Mouse (Mus musculus): ENCODE measurements at regions not wholly inside any gene's neighbourhood (a gene's known extent, or its start where the extent isn't known, plus 50 kb on each side); places are given as distances from the start of the nearest gene placed in this dataset.

DNA sequence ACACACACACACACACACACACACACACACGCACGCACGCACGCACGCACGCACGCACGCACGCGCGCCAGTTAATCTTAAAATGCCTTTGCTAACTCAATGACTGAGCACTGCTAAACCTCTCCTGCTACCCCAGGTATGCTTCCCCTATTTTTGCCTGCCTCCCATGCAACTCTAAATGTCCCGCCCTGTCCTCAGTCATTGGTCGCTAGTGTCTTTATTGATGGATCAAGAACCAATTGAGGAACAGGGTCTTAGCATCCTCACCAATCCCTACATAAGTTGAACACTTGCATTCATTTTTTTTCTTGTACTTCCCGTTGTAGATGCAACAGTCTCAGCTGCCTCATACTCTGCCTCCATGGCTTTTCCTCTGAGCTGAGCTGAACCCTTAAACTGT, 72.2 kb upstream of the Ankrd55 start:
- TF ChIP-seq ZC3H11A (IDR thresholded peaks at IDR 0.05; ENCODE audit: borderline replicate concordance, low read depth, low read length) (no peak), CHD2 (IDR thresholded peaks at IDR 0.05; ENCODE audit: low read depth, low read length) (0 out of 2 replicates have a peak, but pooled peaks have one; percentile 54), MAFK (IDR thresholded peaks at IDR 0.05; ENCODE audit: insufficient read depth, low read depth, low read length) (no peak), ZNF384 (IDR thresholded peaks at IDR 0.05; ENCODE audit: low read depth, low read length) (no peak), HCFC1 (IDR thresholded peaks at IDR 0.05; ENCODE audit: borderline replicate concordance, insufficient read depth, low read length) (no peak)

All from ES-E14 (cell line).